Mouse (Mus musculus): Measurements from ENCODE around the gene Nfix. TPM values are rescaled to one million over a fixed set of nuclear protein-coding genes. Genes with fewer than 3 reads are reported as not detected.

Nfix gene
- polyA plus RNA-seq, 1 experiment = 98.5 TPM

GRCm38 (mm10) chr8:84732996-84733395 lies 67.1 kb downstream of the Nfix start:
- Histone ChIP-seq H3K27me3 (ENCODE audit: control insufficient read depth, insufficient read depth, low read length) (no peaks in the 10 kb centered on the region), H3K4me1 (ENCODE audit: control insufficient read depth, insufficient read depth, low read length) (peaks cover 87% of the 10 kb centered on the region), H3K27ac (ENCODE audit: insufficient read depth, low read length) (peak overlapping the region; percentile 54), H3K4me3 (replicated peaks; ENCODE audit: insufficient read depth, low read depth, low read length) (no peak overlapping the region)
- DNase-seq = no peak
- WGBS = 41% methylated on average over 6 of the region's 6 CpGs
- no peak for TF ChIP-seq POLR2A (IDR thresholded peaks at IDR 0.05; ENCODE audit: borderline replicate concordance, insufficient read depth, low read length)
- TF ChIP-seq CTCF (IDR thresholded peaks at IDR 0.05; ENCODE audit: borderline replicate concordance, insufficient read depth, low read depth, low read length) = no peak

- Histone ChIP-seq H3K4me1 (ENCODE audit: control insufficient read depth, insufficient read depth, low read length) (peaks cover 85% of the 10 kb centered on the region), H3K27me3 (ENCODE audit: control insufficient read depth, insufficient read depth, low read length) (no peaks in the 10 kb centered on the region), H3K4me3 (replicated peaks; ENCODE audit: insufficient read depth, low read depth, low read length) (no peak overlapping the region), H3K27ac (ENCODE audit: insufficient read depth, low read length) (peak overlapping the region; percentile 54)
- no peak for DNase-seq
- TF ChIP-seq POLR2A (IDR thresholded peaks at IDR 0.05; ENCODE audit: borderline replicate concordance, insufficient read depth, low read length) = no peak
- no peak for TF ChIP-seq CTCF (IDR thresholded peaks at IDR 0.05; ENCODE audit: borderline replicate concordance, insufficient read depth, low read depth, low read length)
- WGBS = 16% methylated on average over 5 of the region's 5 CpGs
Measured at GRCm38 (mm10) chr8:84732545-84732944, 67.6 kb downstream of the Nfix start.

GRCm38 (mm10) chr8:84731371-84732177 lies 68.6 kb downstream of the Nfix start:
- DNase-seq = peak; percentile 53
- H3K27me3 ChIP-seq (ENCODE audit: control insufficient read depth, insufficient read depth, low read length) = no peaks in the 10 kb centered on the region
- 19% methylated on average over 11 of the region's 11 CpGs for WGBS
- peak overlapping the region; percentile 89 for H3K27ac ChIP-seq (ENCODE audit: insufficient read depth, low read length)
- TF ChIP-seq POLR2A (IDR thresholded peaks at IDR 0.05; ENCODE audit: borderline replicate concordance, insufficient read depth, low read length) (no peak), CTCF (IDR thresholded peaks at IDR 0.05; ENCODE audit: borderline replicate concordance, insufficient read depth, low read depth, low read length) (no peak)
- H3K4me1 ChIP-seq (ENCODE audit: control insufficient read depth, insufficient read depth, low read length) = peaks cover 79% of the 10 kb centered on the region
- H3K4me3 ChIP-seq (replicated peaks; ENCODE audit: insufficient read depth, low read depth, low read length) = no peak overlapping the region

- Histone ChIP-seq H3K4me1 (ENCODE audit: control insufficient read depth, insufficient read depth, low read length) (peaks cover 76% of the 10 kb centered on the region), H3K27me3 (ENCODE audit: control insufficient read depth, insufficient read depth, low read length) (no peaks in the 10 kb centered on the region), H3K4me3 (replicated peaks; ENCODE audit: insufficient read depth, low read depth, low read length) (no peak overlapping the region), H3K27ac (ENCODE audit: insufficient read depth, low read length) (peak overlapping the region; percentile 89)
- TF ChIP-seq POLR2A (IDR thresholded peaks at IDR 0.05; ENCODE audit: borderline replicate concordance, insufficient read depth, low read length) (no peak), CTCF (IDR thresholded peaks at IDR 0.05; ENCODE audit: borderline replicate concordance, insufficient read depth, low read depth, low read length) (no peak)
- 21% methylated on average over 9 of the region's 9 CpGs for WGBS
- peak; percentile 49 to 55 for DNase-seq
Measured at GRCm38 (mm10) chr8:84730541-84731370, 69.4 kb downstream of the Nfix start.

GRCm38 (mm10) chr8:84729921-84730362 lies 70.2 kb downstream of the Nfix start:
- 9% methylated on average over 16 of the region's 16 CpGs for WGBS
- Histone ChIP-seq H3K4me1 (ENCODE audit: control insufficient read depth, insufficient read depth, low read length) (peaks cover 76% of the 10 kb centered on the region), H3K27me3 (ENCODE audit: control insufficient read depth, insufficient read depth, low read length) (no peaks in the 10 kb centered on the region), H3K4me3 (replicated peaks; ENCODE audit: insufficient read depth, low read depth, low read length) (peak overlapping the region; percentile 15), H3K27ac (ENCODE audit: insufficient read depth, low read length) (peak overlapping the region; percentile 89)
- TF ChIP-seq POLR2A (IDR thresholded peaks at IDR 0.05; ENCODE audit: borderline replicate concordance, insufficient read depth, low read length) (no peak), CTCF (IDR thresholded peaks at IDR 0.05; ENCODE audit: borderline replicate concordance, insufficient read depth, low read depth, low read length) (no peak)
- DNase-seq = peak; percentile 77 to 79

- H3K27me3 ChIP-seq (ENCODE audit: control insufficient read depth, insufficient read depth, low read length) = no peaks in the 10 kb centered on the region
- DNase-seq = no peak
- peaks cover 72% of the 10 kb centered on the region for H3K4me1 ChIP-seq (ENCODE audit: control insufficient read depth, insufficient read depth, low read length)
- no peak overlapping the region for H3K4me3 ChIP-seq (replicated peaks; ENCODE audit: insufficient read depth, low read depth, low read length)
- H3K27ac ChIP-seq (ENCODE audit: insufficient read depth, low read length) = peak overlapping the region; percentile 45; the same call in 1 of the 2 replicates
- whole genome bisulfite sequencing = 17% methylated on average over 3 of the region's 3 CpGs
- no peak for TF ChIP-seq CTCF (IDR thresholded peaks at IDR 0.05; ENCODE audit: borderline replicate concordance, insufficient read depth, low read depth, low read length)
Measured at GRCm38 (mm10) chr8:84728474-84728873, 71.7 kb downstream of the Nfix start.

GRCm38 (mm10) chr8:84725941-84726259 lies 74.2 kb downstream of the Nfix start:
- H3K4me1 ChIP-seq (ENCODE audit: control insufficient read depth, insufficient read depth, low read length) = peaks cover 66% of the 10 kb centered on the region
- TF ChIP-seq POLR2A (IDR thresholded peaks at IDR 0.05; ENCODE audit: borderline replicate concordance, insufficient read depth, low read length) (no peak), CTCF (IDR thresholded peaks at IDR 0.05; ENCODE audit: borderline replicate concordance, insufficient read depth, low read depth, low read length) (peak; percentile 47; the same call in 1 of the 2 replicates)
- no peaks in the 10 kb centered on the region for H3K27me3 ChIP-seq (ENCODE audit: control insufficient read depth, insufficient read depth, low read length)
- peak; percentile 62 for DNase-seq
- no peak overlapping the region for H3K4me3 ChIP-seq (replicated peaks; ENCODE audit: insufficient read depth, low read depth, low read length)
- 5% methylated on average over 3 of the region's 3 CpGs for WGBS
- peak overlapping the region; percentile 79 for H3K27ac ChIP-seq (ENCODE audit: insufficient read depth, low read length)

Measured in cerebellum, adult 2 months (tissue).